Mouse (Mus musculus) cerebellum, adult 2 months (tissue): Measurements from ENCODE around the gene Angpt4.

Experiments used
- CTCF ChIP-seq: fragments of 200-500 bp; IDR thresholded peaks from 2 replicates; pipeline ENCODE4 v1.5.1; 2011; ENCODE audit warnings: low read depth, mild to moderate bottlenecking, control low read depth, low read length, moderate library complexity, borderline replicate concordance; ENCODE audit not compliant: insufficient read depth
- POLR2A ChIP-seq: fragments of 200-500 bp; IDR thresholded peaks from 2 replicates; pipeline ENCODE4 v1.6.1; 2011; ENCODE audit warnings: low read length, control low read depth, borderline replicate concordance; ENCODE audit not compliant: insufficient read depth

- TF ChIP-seq CTCF (no peak), POLR2A (no peak)
These were observed 3.1 kb downstream of the Angpt4 start for GRCm38 (mm10) chr2:151914120-151914519.
